10 mouse cellular contexts compared by ENCODE assay signal in genomic region chrX:49493739-49494449, GRCm38 (mm10). TPM values are rescaled to one million over a fixed set of nuclear protein-coding genes. Genes with fewer than 3 reads are reported as not detected.
A peak's percentile ranks its signal among the peaks of the same experiment; 100 is the strongest.
DNase-seq lines count a peak whose midpoint lies in the region; ATAC-seq lines count a peak whose summit lies in the region.
"Had no signal": no experiment of that assay in that cellular context is flagged by ENCODE, and none has a peak within 500 bp of the region (broad histone marks: within the 10 kb centered on the region; RNA-seq: fewer than 3 reads in every experiment).

No protein-coding gene starts in this region.

- no peak overlapping the region for H3K9ac ChIP-seq in heart, embryonic 16.5 days (ENCODE audit: low read length)
- H3K9ac ChIP-seq in embryonic facial prominence, embryonic 11.5 days (replicated peaks; ENCODE audit: low read length), result no peak overlapping the region
- no peak overlapping the region for H3K9ac ChIP-seq in intestine, embryonic 14.5 days (ENCODE audit: low read length)
- H3K9ac ChIP-seq in midbrain, embryonic 16.5 days (ENCODE audit: low read depth, low read length), result 0 out of 2 replicates have a peak overlapping the region, but pooled peaks have one; percentile 20

- peak overlapping the region; percentile 60 for H3K4me2 ChIP-seq in heart, embryonic 16.5 days (ENCODE audit: low read depth, low read length)
- H3K4me2 ChIP-seq in embryonic facial prominence, embryonic 11.5 days (ENCODE audit: low read depth, low read length), result peak overlapping the region; percentile 41
- peak overlapping the region; percentile 50 for H3K4me2 ChIP-seq in intestine, embryonic 14.5 days (ENCODE audit: low read length)
- peak overlapping the region; percentile 69 for H3K4me2 ChIP-seq in midbrain, embryonic 16.5 days (ENCODE audit: low read length)

- H3K27me3 ChIP-seq in heart, embryonic 16.5 days (ENCODE audit: control insufficient read depth, insufficient read depth, low read length), result peaks cover 22% of the 10 kb centered on the region
- H3K27me3 ChIP-seq in embryonic facial prominence, embryonic 11.5 days (ENCODE audit: control insufficient read depth, insufficient read depth, low read length), result peaks cover 12% of the 10 kb centered on the region
- peaks cover 31% of the 10 kb centered on the region for H3K27me3 ChIP-seq in intestine, embryonic 14.5 days (replicated peaks; ENCODE audit: control insufficient read depth, insufficient read depth, low read length)
- H3K27me3 ChIP-seq in midbrain, embryonic 16.5 days (ENCODE audit: control insufficient read depth, insufficient read depth, low read depth, low read length), result no peaks in the 10 kb centered on the region; the same call in 1 of the 2 replicates

- DNase-seq in heart, postnatal 10 days, result no peak
- DNase-seq in embryonic facial prominence, embryonic 11.5 days (ENCODE audit: low spot score), result no peak
- no peak for DNase-seq in intestine, embryonic 14.5 days (ENCODE audit: low spot score)
- no peak for DNase-seq in urinary bladder, adult 18-20 months (ENCODE audit: low spot score in 2 of 2)
- no peak for DNase-seq in frontal cortex, postnatal 14 days (ENCODE audit: low spot score in 2 of 2)
- no peak for DNase-seq in left cerebral cortex, postnatal 4 days
- DNase-seq: kidney, adult 11 months had no signal

- peak overlapping the region; percentile 27 for H3K4me3 ChIP-seq in heart, embryonic 16.5 days (ENCODE audit: low read length)
- peak overlapping the region; percentile 25 for H3K4me3 ChIP-seq in embryonic facial prominence, embryonic 11.5 days (ENCODE audit: low read depth, low read length)
- H3K4me3 ChIP-seq in intestine, embryonic 14.5 days (ENCODE audit: low read depth, low read length), result peak overlapping the region; percentile 27
- peak overlapping the region; percentile 39 for H3K4me3 ChIP-seq in midbrain, embryonic 16.5 days (ENCODE audit: low read depth, low read length)

- 13% methylated on average over 45 of the region's 46 CpGs for WGBS in heart, embryonic 16.5 days
- 10% methylated on average over 46 of the region's 46 CpGs for WGBS in embryonic facial prominence, embryonic 11.5 days
- WGBS in intestine, embryonic 14.5 days, result 17% methylated on average over 46 of the region's 46 CpGs
- WGBS in midbrain, embryonic 16.5 days, result 17% methylated on average over 45 of the region's 46 CpGs

- intact Hi-C loops in heart, postnatal 10 days (cut with DNase I), result no loop called here
- intact Hi-C loops in left cerebral cortex, postnatal 4 days (cut with DNase I), result no loop called here

- no peaks in the 10 kb centered on the region for H3K4me1 ChIP-seq in heart, embryonic 16.5 days (ENCODE audit: control insufficient read depth, insufficient read depth, low read length)
- no peaks in the 10 kb centered on the region for H3K4me1 ChIP-seq in embryonic facial prominence, embryonic 11.5 days (ENCODE audit: control insufficient read depth, insufficient read depth, low read length)
- H3K4me1 ChIP-seq in intestine, embryonic 14.5 days (replicated peaks; ENCODE audit: control insufficient read depth, insufficient read depth, low read length), result no peaks in the 10 kb centered on the region
- H3K4me1 ChIP-seq in midbrain, embryonic 16.5 days (ENCODE audit: control insufficient read depth, insufficient read depth, low read length), result peaks cover 4% of the 10 kb centered on the region; the same call in 1 of the 2 replicates

- H3K36me3 ChIP-seq in heart, embryonic 16.5 days (ENCODE audit: control insufficient read depth, insufficient read depth), result no peaks in the 10 kb centered on the region
- no peaks in the 10 kb centered on the region for H3K36me3 ChIP-seq in embryonic facial prominence, embryonic 11.5 days (replicated peaks; ENCODE audit: control insufficient read depth, insufficient read depth, low read depth, low read length)
- no peaks in the 10 kb centered on the region for H3K36me3 ChIP-seq in intestine, embryonic 14.5 days (ENCODE audit: control insufficient read depth, insufficient read depth, low read length)
- H3K36me3 ChIP-seq in midbrain, embryonic 16.5 days (ENCODE audit: control insufficient read depth, insufficient read depth, low read length), result no peaks in the 10 kb centered on the region
- H3K36me3 ChIP-seq: G1E had no signal

- ATAC-seq in heart, embryonic 16.5 days (replicated peaks; ENCODE audit: extremely low read depth, insufficient read depth, low FRiP score), result no peak
- no peak for ATAC-seq in embryonic facial prominence, embryonic 11.5 days (replicated peaks; ENCODE audit: insufficient number of reproducible peaks, low FRiP score, low TSS enrichment, low read depth)
- no peak for ATAC-seq in intestine, embryonic 14.5 days (replicated peaks; ENCODE audit: low FRiP score, low TSS enrichment, low read depth)
- peak; percentile 67 for ATAC-seq in midbrain, embryonic 16.5 days

- H3K9me3 ChIP-seq in heart, embryonic 16.5 days (replicated peaks; ENCODE audit: control insufficient read depth, low read length), result no peaks in the 10 kb centered on the region
- H3K9me3 ChIP-seq in embryonic facial prominence, embryonic 11.5 days (replicated peaks; ENCODE audit: control insufficient read depth, low read length), result no peaks in the 10 kb centered on the region
- no peaks in the 10 kb centered on the region for H3K9me3 ChIP-seq in intestine, embryonic 14.5 days (ENCODE audit: control insufficient read depth, low read length)
- H3K9me3 ChIP-seq in midbrain, embryonic 16.5 days (replicated peaks; ENCODE audit: control insufficient read depth, low read length, poor library complexity, severe bottlenecking), result no peaks in the 10 kb centered on the region

- H3K27ac ChIP-seq in heart, embryonic 16.5 days (ENCODE audit: low read length), result no peak overlapping the region
- no peak overlapping the region for H3K27ac ChIP-seq in embryonic facial prominence, embryonic 11.5 days (replicated peaks; ENCODE audit: low read depth, low read length)
- no peak overlapping the region for H3K27ac ChIP-seq in intestine, embryonic 14.5 days (ENCODE audit: low read depth)
- H3K27ac ChIP-seq in midbrain, embryonic 16.5 days (ENCODE audit: low read length), result no peak overlapping the region

RNA-seq across cellular contexts. Expression of gene Arhgap36, which starts 30.1 kb away (rescaled TPM):
- polyA plus RNA-seq in heart, embryonic 16.5 days (2015; fragmentation: Nextera tagmentation; extraction: Ambion mirVana), result 1.6 and 2.8 TPM in 2 replicates
- 1 to 10 TPM in 1 of 2 experiments, under 1 TPM in 1; 0.79 to 1.9 TPM for total RNA-seq in heart, postnatal 10 days (2021)
- polyA plus RNA-seq in embryonic facial prominence, embryonic 11.5 days (2014; fragmentation: Nextera tagmentation; extraction: Ambion mirVana), result 2.2 and 3.0 TPM in 2 replicates
- polyA plus RNA-seq in intestine, embryonic 14.5 days (2014; fragmentation: Nextera tagmentation; extraction: Ambion mirVana), result 1.5 and 2.6 TPM in 2 replicates
- 4.0 and 4.8 TPM in 2 replicates for polyA plus RNA-seq in midbrain, embryonic 16.5 days (2015; fragmentation: Nextera tagmentation; extraction: Ambion mirVana)
- total RNA-seq in left cerebral cortex, postnatal 4 days (2021), result 1 to 10 TPM; 1.6 to 2.4 TPM
- total RNA-seq: G1E had no signal
- polyA plus RNA-seq: G1E had no signal
